Mouse (Mus musculus) adrenal gland, postnatal 10 days (tissue): Measurements from ENCODE around the gene Dad1. TPM values are rescaled to one million over a fixed set of nuclear protein-coding genes. Genes with fewer than 3 reads are reported as not detected.
"Not testable (repeated sequence)": the region's sequence is repeated elsewhere in the genome, so short reads cannot be mapped to it uniquely, and the experiment has no call there.

Source experiments
- DNase-seq: peaks from one replicate; pipeline ENCODE4 v3.0.0; 2021; ENCODE audit warnings: mixed read lengths
- total RNA-seq, 2 experiments: library from RNA; stranded (reverse); gene quantifications; 2 replicates each; pipeline ENCODE4 v1.2.3; 2021

The Dad1 gene
- total RNA-seq, 2 experiments from 2014 or later, result 171 to 191 TPM

GRCm38 (mm10) chr14:54246232-54246631 lies 7.7 kb downstream of the Dad1 start:
- DNase-seq, result no peak

- no peak for DNase-seq
Observed at GRCm38 (mm10) chr14:54244183-54244582, 9.7 kb downstream of the Dad1 start.

- DNase-seq, result no peak
Observed at GRCm38 (mm10) chr14:54240542-54240941, 13.4 kb downstream of the Dad1 start.

GRCm38 (mm10) chr14:54239002-54239736 lies 14.7 kb downstream of the Dad1 start:
- DNase-seq, result peak; percentile 93

- DNase-seq, result no peak
Observed at GRCm38 (mm10) chr14:54236881-54237280, 17.0 kb downstream of the Dad1 start.

GRCm38 (mm10) chr14:54235825-54236540 lies 17.9 kb downstream of the Dad1 start:
- peak; percentile 73 for DNase-seq

- no peak for DNase-seq
Observed at GRCm38 (mm10) chr14:54234231-54235040, 19.5 kb downstream of the Dad1 start.

GRCm38 (mm10) chr14:54233559-54234143 lies 20.3 kb downstream of the Dad1 start:
- no peak for DNase-seq

GRCm38 (mm10) chr14:54232811-54233558 lies 20.9 kb downstream of the Dad1 start:
- peak; percentile 48 for DNase-seq

- no peak for DNase-seq
Observed at GRCm38 (mm10) chr14:54232143-54232542, 21.8 kb downstream of the Dad1 start.

GRCm38 (mm10) chr14:54231176-54231956 lies 22.5 kb downstream of the Dad1 start:
- no peak for DNase-seq

- no peak for DNase-seq
Observed at GRCm38 (mm10) chr14:54230638-54231150, 23.2 kb downstream of the Dad1 start.

- not testable (repeated sequence) for DNase-seq
Observed at GRCm38 (mm10) chr14:54229849-54230248, 24.1 kb downstream of the Dad1 start.

- no peak for DNase-seq
Observed at GRCm38 (mm10) chr14:54228933-54229713, 24.8 kb downstream of the Dad1 start.

- DNase-seq, result no peak
Observed at GRCm38 (mm10) chr14:54228501-54228900, 25.4 kb downstream of the Dad1 start.

- DNase-seq, result peak; percentile 81
Observed at GRCm38 (mm10) chr14:54227911-54228451, 25.9 kb downstream of the Dad1 start.

GRCm38 (mm10) chr14:54226911-54227811 lies 26.7 kb downstream of the Dad1 start:
- peak; percentile 52 for DNase-seq

- no peak for DNase-seq
Observed at GRCm38 (mm10) chr14:54225725-54226124, 28.2 kb downstream of the Dad1 start.
